Mouse (Mus musculus) brain, embryonic 14.5 days (tissue): ENCODE data around the gene Rab1a.

Experiments
- CTCF ChIP-seq: fragments of 200-500 bp; IDR thresholded peaks from 2 replicates; pipeline ENCODE4 v1.5.1; 2012; ENCODE audit warnings: inconsistent platforms, mild to moderate bottlenecking, moderate library complexity, borderline replicate concordance; ENCODE audit not compliant: insufficient read depth, insufficient read length; ENCODE audit errors: extremely low read depth
- POLR2A ChIP-seq: fragments of 200-500 bp; IDR thresholded peaks from 2 replicates; pipeline ENCODE4 v1.6.1; 2012; ENCODE audit warnings: mild to moderate bottlenecking, inconsistent platforms, borderline replicate concordance; ENCODE audit not compliant: poor library complexity, insufficient read depth, insufficient read length, severe bottlenecking; ENCODE audit errors: extremely low read depth

GRCm38 (mm10) chr11:20187271-20187670, 14.0 kb upstream of the Rab1a start:
- no peak for TF ChIP-seq POLR2A
- TF ChIP-seq CTCF, result no peak
